Mouse (Mus musculus) bone marrow, adult 2 months (tissue): ENCODE data around the gene Mreg.

Experiments
- CTCF ChIP-seq: fragments of 200-500 bp; IDR thresholded peaks from 2 replicates; pipeline ENCODE4 v1.5.1; 2011; ENCODE audit warnings: low read length, control low read depth; ENCODE audit not compliant: control insufficient read depth, insufficient read depth
- POLR2A ChIP-seq: fragments of 200-500 bp; IDR thresholded peaks from 2 replicates; pipeline ENCODE4 v1.6.1; 2011; ENCODE audit warnings: low read depth, mild to moderate bottlenecking, control low read depth, low read length, borderline replicate concordance; ENCODE audit not compliant: control insufficient read depth

GRCm38 (mm10) chr1:72213954-72214353, 1.8 kb upstream of the Mreg start:
- TF ChIP-seq CTCF, result no peak
- TF ChIP-seq POLR2A, result no peak
